Mouse (Mus musculus) CH12.LX (cell line): ENCODE measurements around the gene Sema6d. TPM values are rescaled to one million over a fixed set of nuclear protein-coding genes. Genes with fewer than 3 reads are reported as not detected.

Experiments
- DNase-seq: peaks from one replicate; pipeline ENCODE4 v3.0.0-alpha.2; 2013; ENCODE audit errors: extremely low read depth
- H3K27ac ChIP-seq: 2 replicates; pipeline ENCODE4 v1.5.1; 2012; ENCODE audit warnings: low read depth, mild to moderate bottlenecking, control low read depth, moderate library complexity; ENCODE audit not compliant: insufficient read depth
- H3K27me3 ChIP-seq: replicated peaks from 2 replicates; pipeline ENCODE3; 2012; ENCODE audit warnings: inconsistent platforms
- H3K36me3 ChIP-seq, 2 experiments: replicated peaks in 1 of 2; 2 replicates each; pipeline versions ENCODE3 to v1.6.1; 2012; ENCODE audit warnings: inconsistent platforms in 1 of 2, low read length in 1 of 2, mild to moderate bottlenecking in 1 of 2, mixed read lengths in 1 of 2, moderate library complexity in 1 of 2; ENCODE audit not compliant: control insufficient read depth in 1 of 2, insufficient read depth in 1 of 2
- H3K4me1 ChIP-seq, 2 experiments: 2 replicates each; pipeline ENCODE4 v1.6.1; 2012; ENCODE audit warnings: inconsistent platforms in 1 of 2, moderate library complexity in 1 of 2; ENCODE audit not compliant: insufficient read depth in 2 of 2, control insufficient read depth in 1 of 2
- H3K4me2 ChIP-seq: 2 replicates; pipeline ENCODE4 v1.6.1; 2012; ENCODE audit warnings: low read depth, mild to moderate bottlenecking, control low read depth; ENCODE audit not compliant: poor library complexity, insufficient read depth, severe bottlenecking
- H3K4me3 ChIP-seq, 3 experiments: fragments of 150-350 bp in 1 of 3; sonication (generic) in 1 of 3; replicated peaks in 1 of 3; 2 replicates each; pipeline versions ENCODE3 to v1.5.1; 2011 to 2012; ENCODE audit warnings: low read depth in 2 of 3, low read length in 2 of 3, mild to moderate bottlenecking in 2 of 3, moderate library complexity in 2 of 3, control low read depth in 1 of 3, improper control_type of control experiment in 1 of 3, inconsistent platforms in 1 of 3, mixed read lengths in 1 of 3; ENCODE audit not compliant: poor library complexity in 1 of 3
- H3K79me2 ChIP-seq: replicated peaks from 2 replicates; pipeline ENCODE4 v1.6.1; 2012; ENCODE audit warnings: mild to moderate bottlenecking, moderate library complexity; ENCODE audit not compliant: control insufficient read depth, poor library complexity, insufficient read depth, severe bottlenecking; ENCODE audit errors: extremely low read depth
- H3K9ac ChIP-seq: 2 replicates; pipeline ENCODE4 v1.6.1; 2012; ENCODE audit warnings: low read depth, mild to moderate bottlenecking, control low read depth, moderate library complexity; ENCODE audit not compliant: insufficient read depth
- H3K9me3 ChIP-seq: replicated peaks from 2 replicates; pipeline ENCODE3; 2012; ENCODE audit warnings: low read length, inconsistent platforms, mixed read lengths
- BHLHE40 ChIP-seq: IDR thresholded peaks from 2 replicates; pipeline ENCODE4 v1.6.1; 2011; ENCODE audit warnings: mild to moderate bottlenecking, low read depth, low read length, improper control_type of control experiment
- CHD1 ChIP-seq: IDR thresholded peaks from 2 replicates; pipeline ENCODE4 v1.6.1; 2012; ENCODE audit warnings: low read depth, low read length, improper control_type of control experiment, inconsistent platforms
- EP300 ChIP-seq: IDR thresholded peaks from 2 replicates; pipeline ENCODE4 v1.6.1; 2011; ENCODE audit warnings: low read length, improper control_type of control experiment
- GABPA ChIP-seq: IDR thresholded peaks from 2 replicates; pipeline ENCODE4 v1.6.1; 2012; ENCODE audit warnings: low read depth, low read length, improper control_type of control experiment, inconsistent platforms; ENCODE audit not compliant: insufficient replicate concordance
- HCFC1 ChIP-seq: IDR thresholded peaks from 2 replicates; pipeline ENCODE4 v1.6.1; 2012; ENCODE audit warnings: low read depth, mild to moderate bottlenecking, inconsistent platforms, low read length, improper control_type of control experiment
- JUN ChIP-seq: IDR thresholded peaks from 2 replicates; pipeline ENCODE4 v1.6.1; 2011; ENCODE audit warnings: low read depth, mild to moderate bottlenecking, low read length, improper control_type of control experiment, moderate library complexity; ENCODE audit not compliant: insufficient read depth
- MAFK ChIP-seq: IDR thresholded peaks from 2 replicates; pipeline ENCODE4 v1.6.1; 2011; ENCODE audit warnings: low read length, improper control_type of control experiment; ENCODE audit not compliant: insufficient replicate concordance
- NELFE ChIP-seq: IDR thresholded peaks from 2 replicates; pipeline ENCODE4 v1.6.1; 2011; ENCODE audit warnings: low read depth, low read length, improper control_type of control experiment
- PAX5 ChIP-seq: IDR thresholded peaks from 2 replicates; pipeline ENCODE4 v1.6.1; 2012; ENCODE audit warnings: low read length, inconsistent platforms, mixed read lengths
- POLR2A ChIP-seq: IDR thresholded peaks from 2 replicates; pipeline ENCODE4 v1.6.1; 2011; ENCODE audit warnings: low read depth, mild to moderate bottlenecking, improper control_type of control experiment, low read length
- POLR2AphosphoS2 ChIP-seq: IDR thresholded peaks from 2 replicates; pipeline ENCODE4 v1.6.1; 2011; ENCODE audit warnings: low read depth, low read length, improper control_type of control experiment
- RAD21 ChIP-seq: IDR thresholded peaks from 2 replicates; pipeline ENCODE4 v1.6.1; 2011; ENCODE audit warnings: low read depth, mild to moderate bottlenecking, low read length, improper control_type of control experiment, moderate library complexity
- RCOR1 ChIP-seq: conservative IDR thresholded peaks from 2 replicates; pipeline ENCODE4 v1.6.1; 2012; ENCODE audit warnings: low read depth, mild to moderate bottlenecking, inconsistent platforms, low read length, improper control_type of control experiment
- SIN3A ChIP-seq: IDR thresholded peaks from 2 replicates; pipeline ENCODE4 v1.6.1; 2012; ENCODE audit warnings: low read length, improper control_type of control experiment, inconsistent platforms
- UBTF ChIP-seq: IDR thresholded peaks from 2 replicates; pipeline ENCODE4 v1.6.1; 2012; ENCODE audit warnings: low read depth, mild to moderate bottlenecking, inconsistent platforms, low read length, improper control_type of control experiment, moderate library complexity
- USF2 ChIP-seq: conservative IDR thresholded peaks from 2 replicates; pipeline ENCODE4 v1.6.1; 2011; ENCODE audit warnings: low read depth, low read length, improper control_type of control experiment
- ZC3H11A ChIP-seq: IDR thresholded peaks from 2 replicates; pipeline ENCODE4 v1.6.1; 2012; ENCODE audit warnings: low read depth, mild to moderate bottlenecking, inconsistent platforms, low read length, improper control_type of control experiment
- ZMIZ1 ChIP-seq: IDR thresholded peaks from 2 replicates; pipeline ENCODE4 v1.6.1; 2012; ENCODE audit warnings: low read depth, mild to moderate bottlenecking, inconsistent platforms, low read length, improper control_type of control experiment
- dilution Hi-C: fragments of 300-500 bp; cut with MboI; formaldehyde crosslinking; loops from 2 replicates; pipeline ENCODE4 v1.14.3; 2020; ENCODE audit warnings: low sequenced_read_pairs; ENCODE audit not compliant: extremely low pct_unique_long_range_greater_than_20kb, extremely low pct_ligation_motif_present
- in situ Hi-C: fragments of 300-500 bp; cut with MboI; formaldehyde crosslinking; loops from 3 replicates; pipeline ENCODE4 v1.14.3; 2019; ENCODE audit warnings: low sequenced_read_pairs, low pct_ligation_motif_present, low pct_unique_long_range_greater_than_20kb, mixed read lengths
- polyA plus RNA-seq: library from polyadenylated mRNA; unstranded; fragments of >175 nt; gene quantifications from 2 replicates; pipeline ENCODE4 v1.2.1, GENCODE M21; 2012; ENCODE audit warnings: low read depth; ENCODE audit not compliant: insufficient read length
- total RNA-seq, 2 experiments: library from RNA; depleted of rRNA; stranded (reverse); fragments of 300-350 nt in 1 of 2; fragments of >200 nt in 1 of 2; gene quantifications; 2 replicates each; pipeline ENCODE4 v1.2.3; 2012 to 2014

Sema6d gene
- total and polyA plus RNA-seq, 3 experiments = not detected

DNA sequence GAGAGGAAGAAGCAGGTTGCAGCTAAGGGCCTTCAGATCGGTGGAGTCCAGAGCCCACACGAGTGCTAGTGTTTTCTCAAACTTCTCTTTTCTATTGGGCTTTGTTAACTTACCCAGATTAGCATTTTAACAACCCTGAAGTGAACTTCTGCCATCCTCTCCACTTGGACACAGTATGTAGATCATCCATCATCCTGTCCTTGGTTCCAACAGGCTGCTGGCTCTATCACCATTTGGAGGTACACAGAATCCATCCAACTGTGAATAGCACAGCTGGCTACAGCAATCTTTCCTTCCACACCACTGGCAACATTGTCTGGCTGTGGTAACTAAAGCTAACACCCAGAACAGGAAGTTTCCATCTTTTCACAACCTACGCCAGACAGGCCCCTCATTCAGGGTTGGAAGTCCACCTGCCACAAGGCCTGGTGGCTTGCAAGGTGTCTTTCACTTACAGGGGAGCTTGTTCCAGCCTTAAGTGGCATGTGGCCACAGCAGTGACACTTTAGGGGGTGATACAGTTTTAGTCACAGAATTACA lies 524.0 kb downstream of the Sema6d start:
- Histone ChIP-seq H3K4me1 (no peaks in the 10 kb centered on the region), H3K27me3 (no peaks in the 10 kb centered on the region), H3K4me2 (no peak overlapping the region), H3K9ac (no peak overlapping the region), H3K36me3 (no peaks in the 10 kb centered on the region), H3K27ac (no peak overlapping the region), H3K9me3 (peaks cover 88% of the 10 kb centered on the region), H3K4me3 (no peak overlapping the region), H3K79me2 (no peaks in the 10 kb centered on the region)
- dilution Hi-C loops = no loop called here
- DNase-seq = no peak
- no peak for TF ChIP-seq USF2
- no peak for TF ChIP-seq ZMIZ1
- no peak for TF ChIP-seq GABPA
- TF ChIP-seq UBTF = no peak
- TF ChIP-seq HCFC1 = no peak
- in situ Hi-C loops = no loop called here

DNA sequence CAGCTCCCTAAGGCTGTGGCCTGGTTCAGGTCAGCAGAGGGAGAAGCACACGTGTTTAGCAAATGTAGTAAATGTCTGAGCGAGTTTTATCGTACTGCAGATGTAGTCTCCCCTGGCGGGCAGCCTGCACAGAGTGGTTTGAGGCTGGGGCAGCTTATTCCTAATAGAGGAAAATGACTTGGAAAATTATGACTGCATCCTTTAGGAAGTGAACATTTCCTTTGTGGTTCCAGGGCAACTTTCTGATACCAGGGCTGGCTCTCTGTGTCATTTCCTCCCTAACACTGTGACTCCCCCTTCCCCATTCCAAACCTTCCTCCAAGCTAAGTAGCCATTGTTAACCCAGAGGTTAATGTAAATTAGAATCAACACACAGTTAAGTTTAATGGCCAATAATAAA lies 527.0 kb downstream of the Sema6d start:
- Histone ChIP-seq H3K4me1 (no peaks in the 10 kb centered on the region), H3K9ac (no peak overlapping the region), H3K36me3 (no peaks in the 10 kb centered on the region), H3K9me3 (peaks cover 91% of the 10 kb centered on the region), H3K27ac (no peak overlapping the region), H3K4me2 (no peak overlapping the region), H3K4me3 (no peak overlapping the region), H3K27me3 (no peaks in the 10 kb centered on the region), H3K79me2 (no peaks in the 10 kb centered on the region)
- dilution Hi-C loops = no loop called here
- DNase-seq = no peak
- in situ Hi-C loops = no loop called here
- TF ChIP-seq CHD1 = no peak
- TF ChIP-seq EP300 = no peak
- no peak for TF ChIP-seq SIN3A
- no peak for TF ChIP-seq MAFK
- TF ChIP-seq RCOR1 = no peak
- no peak for TF ChIP-seq JUN
- TF ChIP-seq BHLHE40 = no peak
- no peak for TF ChIP-seq NELFE
- TF ChIP-seq POLR2AphosphoS2 = no peak
- TF ChIP-seq PAX5 = no peak

DNA sequence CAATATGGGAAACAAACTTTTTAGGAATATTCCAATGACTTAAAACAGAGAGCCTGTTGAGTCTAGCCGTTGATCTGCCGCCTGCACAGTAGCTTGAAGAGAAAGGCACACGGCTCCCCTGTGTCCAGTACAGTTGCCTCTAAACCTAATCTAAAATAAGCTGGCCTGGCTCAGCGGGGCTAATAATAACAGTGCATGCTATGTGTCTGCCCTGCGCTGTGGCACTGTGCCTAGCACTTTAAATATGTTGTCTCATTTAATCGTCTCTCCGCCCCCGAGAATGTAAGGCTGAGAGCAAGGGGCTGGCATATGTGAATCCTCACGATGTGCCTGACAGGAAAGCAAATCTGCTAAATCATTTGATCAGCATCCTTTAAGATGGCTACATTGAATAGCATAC lies 527.7 kb downstream of the Sema6d start:
- DNase-seq = no peak
- Histone ChIP-seq H3K9me3 (peaks cover 90% of the 10 kb centered on the region), H3K4me1 (no peaks in the 10 kb centered on the region), H3K79me2 (no peaks in the 10 kb centered on the region), H3K36me3 (no peaks in the 10 kb centered on the region), H3K4me2 (no peak overlapping the region), H3K27ac (no peak overlapping the region), H3K27me3 (no peaks in the 10 kb centered on the region), H3K4me3 (no peak overlapping the region), H3K9ac (no peak overlapping the region)
- TF ChIP-seq RAD21 = no peak
- no peak for TF ChIP-seq POLR2A
- TF ChIP-seq SIN3A = no peak
- TF ChIP-seq ZMIZ1 = no peak
- TF ChIP-seq RCOR1 = no peak
- TF ChIP-seq ZC3H11A = no peak
- dilution Hi-C loops = no loop called here
- in situ Hi-C loops = no loop called here
